Mouse (Mus musculus): ENCODE results near the gene Cacna2d4.

Gene Cacna2d4

DNA sequence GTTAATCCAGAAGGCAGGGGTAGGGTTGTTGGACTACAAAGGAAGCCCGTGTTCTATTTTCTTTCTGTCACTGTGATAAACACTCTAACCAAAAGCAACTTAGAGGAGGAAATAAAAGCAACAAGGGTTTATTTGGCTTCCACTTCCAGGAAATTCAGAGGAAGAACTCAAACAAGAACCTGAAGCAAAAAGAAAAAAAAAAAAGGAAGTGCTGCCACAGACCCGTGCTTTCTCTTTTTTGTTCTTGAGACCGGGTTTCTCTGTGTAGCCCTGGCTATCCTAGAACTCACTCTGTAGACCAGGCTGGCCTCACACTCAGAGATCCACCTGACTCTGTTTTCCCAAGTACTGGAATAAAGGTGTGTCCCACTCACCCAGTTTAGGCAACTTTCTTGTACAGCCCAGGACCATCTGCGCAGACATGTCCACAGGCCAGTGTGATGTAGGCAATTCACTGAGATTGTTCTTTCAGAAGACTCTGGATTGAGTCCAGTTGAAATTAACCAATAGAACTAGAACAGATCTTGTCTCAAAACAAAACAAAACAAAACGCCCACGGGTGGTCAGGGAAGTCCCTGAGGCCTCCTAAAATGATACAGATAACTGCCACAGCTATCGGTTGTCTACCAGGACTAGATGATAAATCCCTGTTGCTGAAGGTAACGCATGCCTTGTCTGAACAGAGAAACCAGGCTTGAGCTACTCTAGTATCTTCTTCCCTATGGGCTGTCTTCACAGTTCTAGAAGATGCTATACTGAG lies 165.4 kb downstream of the Cacna2d4 start:
- TF ChIP-seq GATA4 (IDR thresholded peaks at IDR 0.05; ENCODE audit: insufficient replicate concordance, low read length), result no peak

Measured in liver, adult (tissue).